Mouse (Mus musculus) skeletal muscle tissue, postnatal 0 days (tissue): ENCODE data around the gene Lnx2. TPM values are rescaled to one million over a fixed set of nuclear protein-coding genes. Genes with fewer than 3 reads are reported as not detected.

Source experiments
- polyA plus RNA-seq: library from polyadenylated mRNA; unstranded; fragments of >200 nt; fragmentation: Nextera tagmentation; extraction: Ambion mirVana; gene quantifications from 2 replicates; pipeline ENCODE4 v1.2.1, GENCODE M21; 2015

Gene Lnx2
- polyA plus RNA-seq: 3.6 and 4.5 TPM in 2 replicates

GRCm38 (mm10) chr5:147076026-147076798, at the start of gene Lnx2:
Lnx2 (minus strand) TSS chr5:147076586.

GRCm38 (mm10) chr5:147076799-147077165, 396 bp upstream of the Lnx2 start, which contains the start of gene Polr1d:
Polr1d (plus strand) TSS chr5:147077050.

Other genes starting within 250 kb of the Lnx2 start
- gene Rpl21, start 243.7 kb downstream of the Lnx2 start, polyA plus RNA-seq: 349 and 357 TPM in 2 replicates
- 8.3 and 9.6 TPM in 2 replicates for gene Rasl11a, start 231.5 kb downstream of the Lnx2 start, polyA plus RNA-seq
- gene Gtf3a, start 127.9 kb downstream of the Lnx2 start, polyA plus RNA-seq: 58.0 and 64.6 TPM in 2 replicates
- gene Mtif3, start 112.8 kb downstream of the Lnx2 start, polyA plus RNA-seq: 22.2 and 27.0 TPM in 2 replicates
- gene Polr1d, start 464 bp upstream of the Lnx2 start, polyA plus RNA-seq: 105 and 109 TPM in 2 replicates
- not detected in 2 replicates for gene Gsx1, start 112.1 kb upstream of the Lnx2 start, polyA plus RNA-seq
- gene Pdx1, start 193.4 kb upstream of the Lnx2 start, polyA plus RNA-seq: not detected in 2 replicates
- gene Cdx2, start 230.7 kb upstream of the Lnx2 start, polyA plus RNA-seq: not detected in 2 replicates
- gene Urad, start 245.9 kb upstream of the Lnx2 start, polyA plus RNA-seq: not detected in 2 replicates